Mouse (Mus musculus) fibroblast of lung, adult 2 months (primary cell): ENCODE results near the gene Myo1h.

Experiments
- DNase-seq: peaks from one replicate; pipeline ENCODE4 v3.0.0-alpha.2; 2011; ENCODE audit warnings: low read depth

Myo1h gene

GRCm38 (mm10) chr5:114359586-114359985, 70.6 kb downstream of the Myo1h start:
- no peak for DNase-seq

DNA sequence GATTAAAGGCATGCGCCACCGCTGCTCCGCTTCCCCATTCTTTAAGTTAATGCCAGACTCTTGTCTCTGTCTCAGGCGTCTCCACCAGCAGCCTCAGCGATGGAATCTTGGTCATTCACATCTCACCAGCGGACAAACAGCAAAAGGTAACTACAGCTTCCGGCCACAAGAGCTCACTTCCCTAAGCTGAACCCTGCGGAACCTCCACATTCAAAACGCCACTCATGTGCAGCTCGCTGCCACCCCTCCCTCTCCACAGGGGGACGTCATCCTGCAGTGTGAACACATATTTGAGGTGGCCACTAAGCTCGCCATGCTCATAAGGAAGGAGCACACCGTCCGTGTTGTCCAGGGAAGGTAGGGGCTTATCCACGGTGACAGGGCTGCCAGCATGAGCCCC, 72.0 kb downstream of the Myo1h start:
- no peak for DNase-seq

DNA sequence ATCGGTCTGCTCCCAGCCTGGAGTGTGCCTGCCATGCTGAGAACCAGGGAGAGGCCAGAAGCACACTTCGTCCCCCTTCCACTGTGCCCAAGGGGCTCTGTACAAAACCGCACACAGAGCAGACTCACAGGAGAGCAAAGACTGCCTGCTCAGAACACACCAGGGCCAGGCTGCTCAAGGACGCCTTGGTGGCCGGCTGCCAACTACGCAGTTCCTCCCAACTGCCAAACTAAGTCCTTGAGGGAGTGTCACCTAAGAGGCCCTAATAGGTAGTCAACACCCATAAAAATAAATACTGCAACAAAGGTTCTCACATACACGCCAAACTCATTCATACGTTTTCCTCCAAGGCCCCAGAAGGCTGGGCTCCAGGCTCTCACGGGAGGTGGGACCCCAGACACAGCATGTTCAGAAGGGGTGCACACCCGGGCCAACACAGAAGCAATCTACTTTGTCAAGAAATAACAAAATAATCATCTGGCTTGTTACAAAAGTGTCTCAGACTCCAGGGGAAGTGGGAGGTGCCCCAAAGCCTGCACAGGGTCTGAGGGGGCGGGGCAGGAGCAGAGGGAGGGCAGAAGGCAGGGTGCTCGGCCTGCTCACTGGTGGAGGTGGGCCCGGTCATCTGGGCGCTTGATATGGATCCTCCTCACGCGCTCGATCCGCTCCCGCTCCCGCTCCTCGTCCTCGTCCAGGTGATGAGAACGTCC, 76.2 kb downstream of the Myo1h start:
- DNase-seq = no peak

DNA sequence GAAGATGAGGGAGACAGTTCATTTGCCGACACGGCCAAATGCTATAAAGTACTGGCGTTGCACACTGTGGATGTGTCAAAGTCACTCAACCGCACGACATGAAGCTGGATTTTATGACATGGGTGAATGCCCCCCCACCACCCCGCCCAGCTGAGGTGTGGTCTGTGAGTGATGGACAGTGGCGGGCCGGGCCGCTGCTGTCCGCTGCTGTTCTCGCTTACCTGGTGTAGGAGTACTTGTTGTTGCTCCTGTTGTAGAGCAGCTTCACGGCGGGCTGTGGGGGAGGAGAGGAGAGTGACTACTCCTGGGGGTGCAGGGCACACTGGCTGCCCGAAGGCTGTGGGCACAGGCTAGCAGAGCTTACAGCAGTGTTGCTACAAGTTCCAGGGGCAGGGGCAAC, 79.2 kb downstream of the Myo1h start:
- DNase-seq = no peak

GRCm38 (mm10) chr5:114368803-114369496, 80.0 kb downstream of the Myo1h start:
- DNase-seq = no peak

GRCm38 (mm10) chr5:114369921-114370320, 81.0 kb downstream of the Myo1h start:
- DNase-seq = no peak

DNA sequence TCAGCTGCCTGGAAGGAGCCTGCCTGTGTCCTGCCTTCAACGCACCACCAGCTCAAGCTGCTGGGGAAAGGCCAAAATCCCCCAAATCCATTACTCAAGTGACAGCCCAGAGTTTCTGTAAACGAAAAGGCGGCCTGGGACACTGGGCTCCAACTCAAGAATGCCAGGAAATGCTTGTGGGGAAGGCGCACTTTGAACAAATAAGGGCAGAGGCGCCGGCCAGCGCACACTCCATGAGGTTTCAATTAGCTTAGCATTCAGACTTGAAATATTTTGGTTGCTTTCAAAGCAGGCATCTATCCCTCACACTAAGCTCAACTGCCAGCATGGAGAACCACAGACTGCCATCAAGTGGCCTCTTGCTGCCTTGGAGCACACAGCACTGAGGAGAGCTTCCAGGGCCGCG, 81.4 kb downstream of the Myo1h start:
- peak; percentile 98 for DNase-seq

- no peak for DNase-seq
Observed at GRCm38 (mm10) chr5:114371331-114371730, 82.4 kb downstream of the Myo1h start.

DNA sequence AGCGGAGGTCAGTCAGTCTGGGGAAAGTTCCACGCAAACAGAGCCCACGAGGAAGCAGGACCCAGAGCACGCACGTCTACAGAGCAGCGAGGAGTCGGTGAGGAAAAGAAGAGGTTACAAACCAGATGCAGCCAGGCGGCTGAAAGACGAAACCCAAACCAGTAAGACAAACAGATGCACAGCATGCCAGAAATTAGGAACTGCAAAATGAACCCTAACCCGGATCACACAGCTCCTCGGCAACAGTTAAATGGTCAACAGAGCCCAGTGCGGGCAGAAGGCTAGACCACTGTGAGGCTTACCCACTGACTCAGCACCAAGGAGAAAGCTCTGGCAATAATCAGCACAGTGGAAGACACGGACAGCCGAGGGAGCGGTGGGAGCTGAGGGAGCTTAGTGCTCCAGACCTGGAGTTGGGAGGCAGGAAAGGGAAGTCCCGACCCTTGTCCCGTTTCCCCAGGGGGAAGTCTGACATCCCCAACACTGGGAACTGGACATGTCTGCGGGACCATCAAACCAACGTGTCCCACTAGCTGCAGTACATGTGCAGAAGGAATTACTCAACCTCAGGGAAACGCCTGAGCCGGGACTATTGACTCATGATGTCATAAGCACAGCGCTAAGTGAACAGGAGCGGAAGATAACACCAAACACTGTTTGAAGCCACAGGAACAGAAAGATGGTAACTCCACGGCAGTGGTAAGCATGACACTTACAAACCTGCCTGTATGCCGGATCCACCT, 82.9 kb downstream of the Myo1h start:
- no peak for DNase-seq

GRCm38 (mm10) chr5:114372565-114372964, 83.6 kb downstream of the Myo1h start:
- peak; percentile 86 for DNase-seq

DNA sequence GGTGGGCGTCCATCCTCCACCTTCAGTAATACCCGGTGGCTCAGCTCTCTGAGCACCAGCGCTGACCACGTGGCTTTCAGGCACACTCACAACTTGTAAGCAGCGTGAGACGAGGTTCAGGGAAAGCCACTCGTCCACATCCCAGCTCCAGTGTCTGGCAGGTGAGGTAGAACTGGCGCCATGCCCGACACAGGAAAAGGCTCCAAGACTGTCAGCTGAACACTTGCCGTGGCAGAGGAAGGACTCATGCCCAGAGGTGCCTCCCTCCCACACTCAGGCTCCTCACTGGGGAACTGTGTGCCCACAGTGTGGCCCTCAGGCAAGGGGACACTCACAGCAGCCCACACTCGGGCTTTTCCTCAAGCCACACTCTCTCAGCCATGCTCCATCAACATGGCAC, 84.2 kb downstream of the Myo1h start:
- no peak for DNase-seq

- no peak for DNase-seq
Observed at GRCm38 (mm10) chr5:114373581-114373980, 84.6 kb downstream of the Myo1h start.

- no peak for DNase-seq
Observed at GRCm38 (mm10) chr5:114374409-114375213, 85.6 kb downstream of the Myo1h start.

DNA sequence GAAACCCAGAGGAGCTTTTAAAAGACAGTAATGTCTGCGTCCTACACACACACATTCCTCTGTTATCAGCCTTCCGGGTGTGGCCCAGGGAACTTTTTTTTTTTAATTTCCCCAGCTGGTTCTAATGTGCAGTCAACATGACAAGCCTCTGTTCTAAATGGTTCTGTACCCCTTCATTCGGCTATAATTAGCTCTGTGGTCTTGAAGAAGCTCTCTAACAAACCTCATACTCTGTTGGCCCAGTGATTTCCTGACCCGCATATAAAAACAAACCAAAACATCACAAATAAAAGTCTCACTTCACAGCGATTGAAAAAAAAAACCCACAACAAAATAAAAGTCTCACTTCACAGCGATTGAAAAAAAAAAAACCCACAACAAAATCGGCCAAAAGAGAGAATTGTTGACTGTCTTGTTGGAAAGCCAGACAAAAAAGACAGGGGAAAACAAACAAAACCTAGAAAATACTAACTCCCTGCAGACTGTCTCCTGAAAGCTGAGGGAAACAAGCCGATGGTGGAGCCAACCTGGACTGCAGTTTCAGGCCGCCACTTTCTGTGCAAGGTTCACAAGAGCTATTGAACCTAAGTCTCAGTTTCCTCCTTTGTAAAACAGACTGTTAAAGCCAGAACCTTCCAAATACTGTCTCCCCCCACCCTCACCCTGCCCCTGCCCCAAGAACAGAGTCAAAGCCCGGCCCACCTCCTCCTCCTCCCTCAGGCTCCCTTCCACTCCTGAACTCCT, 89.4 kb downstream of the Myo1h start:
- no peak for DNase-seq

DNA sequence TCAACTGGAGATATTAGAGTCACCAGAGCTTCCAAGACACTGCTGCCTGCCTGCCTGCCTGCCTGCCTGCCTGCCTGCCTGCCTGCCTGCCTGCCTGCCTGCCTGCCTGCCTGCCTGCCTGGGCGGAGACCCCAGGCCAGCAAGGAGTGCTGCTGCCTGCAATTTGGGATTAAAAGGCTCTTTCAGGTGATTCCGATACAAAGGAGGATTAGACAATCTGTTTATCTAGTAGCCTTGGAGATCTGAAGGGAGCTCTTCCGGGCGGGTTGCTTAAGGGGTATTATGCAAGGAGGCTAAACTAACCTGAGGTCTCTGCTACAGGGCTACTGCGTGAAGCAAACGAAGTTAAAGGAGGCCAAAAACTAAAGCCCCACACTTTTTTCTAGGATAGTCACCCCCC, 90.0 kb downstream of the Myo1h start:
- no peak for DNase-seq

DNA sequence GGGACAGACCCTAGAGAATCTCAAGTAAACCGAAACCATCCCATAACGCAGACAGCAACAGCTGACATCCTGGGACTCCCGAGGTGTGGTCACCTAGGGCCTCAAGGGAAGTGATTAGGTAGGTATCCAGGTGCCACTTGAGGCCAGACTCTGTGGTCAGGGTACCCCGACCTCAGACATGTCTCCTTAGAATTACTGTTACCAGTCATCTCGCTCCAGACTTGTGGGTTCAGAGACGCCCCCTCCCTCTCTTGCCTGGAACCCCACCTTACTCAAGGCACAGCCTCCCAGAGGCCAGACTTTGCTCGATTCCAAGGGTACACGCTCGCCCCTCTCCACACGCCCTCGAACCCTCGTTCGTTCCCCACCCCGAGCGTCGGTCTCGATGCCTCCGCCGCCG, 90.8 kb downstream of the Myo1h start:
- DNase-seq = no peak

- peak; percentile 80 for DNase-seq
Observed at GRCm38 (mm10) chr5:114380209-114381012, 91.4 kb downstream of the Myo1h start, which contains the start of the genes Kctd10 and Ube3b. Kctd10 (minus strand) TSS chr5:114380508. Ube3b (plus strand) TSS chr5:114380607.

DNA sequence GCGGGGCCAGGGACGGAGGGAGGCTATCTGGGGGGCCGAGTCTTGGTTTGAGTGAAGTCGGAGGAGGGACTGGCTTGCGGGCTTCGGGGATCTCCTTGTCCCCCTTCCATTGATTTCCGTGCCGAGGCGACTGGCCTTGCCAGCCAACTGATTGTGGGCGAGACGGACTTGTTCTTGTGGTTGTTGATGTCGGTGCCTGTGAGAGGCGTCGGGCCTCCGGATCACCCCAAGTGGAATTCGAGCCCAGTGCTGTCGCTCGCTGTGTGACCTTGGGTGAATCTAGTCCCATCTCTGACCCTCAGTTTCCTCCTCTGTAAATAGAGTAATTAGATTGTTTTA, 92.0 kb downstream of the Myo1h start:
- no peak for DNase-seq

DNA sequence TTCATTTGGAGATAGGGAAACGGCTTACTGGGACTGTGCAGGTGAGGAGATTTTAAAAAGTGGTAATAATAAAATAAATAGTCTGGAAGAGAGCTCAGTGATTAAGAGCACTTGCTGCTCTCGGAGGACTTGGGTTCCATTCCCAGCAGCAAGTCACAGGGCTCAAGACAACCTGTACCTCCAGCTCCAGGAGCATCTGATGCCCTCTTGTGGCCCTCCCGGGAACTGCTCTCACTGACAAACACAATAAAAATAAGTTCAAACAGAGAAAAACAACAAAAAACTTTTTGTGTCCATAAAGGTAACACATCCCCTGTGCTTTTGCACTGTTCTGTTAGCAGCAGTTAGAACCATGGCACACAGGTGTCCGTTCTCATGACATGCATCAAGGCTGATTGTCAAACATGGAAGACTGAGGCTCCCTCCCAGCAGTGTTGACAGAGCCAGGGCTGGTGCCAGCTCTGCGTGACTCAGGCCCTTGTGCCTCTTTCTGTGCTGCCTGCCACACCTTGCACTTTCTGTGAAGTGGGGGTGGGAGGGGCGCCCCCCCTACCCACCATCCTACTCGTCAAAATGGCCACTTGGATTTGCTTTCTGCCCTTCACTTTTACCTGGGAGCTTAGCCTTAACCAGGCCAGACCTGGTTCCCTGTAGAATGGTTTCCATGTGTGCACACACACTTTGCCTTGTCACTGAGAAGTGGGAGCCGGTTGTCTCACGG, 94.4 kb downstream of the Myo1h start:
- no peak for DNase-seq

- DNase-seq = no peak
Observed at GRCm38 (mm10) chr5:114384448-114384847, 95.5 kb downstream of the Myo1h start.
